Mouse (Mus musculus) ES-E14 (cell line): ENCODE results near the gene Rps27a. TPM values are rescaled to one million over a fixed set of nuclear protein-coding genes. Genes with fewer than 3 reads are reported as not detected.
A peak's percentile ranks its signal among the peaks of the same experiment; 100 is the strongest.

Source experiments
- DNase-seq: peaks from one replicate; pipeline ENCODE4 v3.0.0-alpha.2; 2013; ENCODE audit warnings: low read depth, low spot score
- H3K27ac ChIP-seq: 2 replicates; pipeline ENCODE4 v1.5.1; 2012; ENCODE audit warnings: low read depth, mild to moderate bottlenecking, low read length, moderate library complexity, mixed read lengths; ENCODE audit not compliant: poor library complexity, insufficient read depth, severe bottlenecking
- H3K36me3 ChIP-seq: 2 replicates; pipeline ENCODE4 v1.6.1; 2012; ENCODE audit warnings: mild to moderate bottlenecking, low read length, moderate library complexity, mixed read lengths; ENCODE audit not compliant: control insufficient read depth, poor library complexity, insufficient read depth, severe bottlenecking
- H3K4me1 ChIP-seq, 2 experiments: fragments of 150-350 bp in 1 of 2; sonication (generic) in 1 of 2; 2 replicates each; pipeline ENCODE4 v1.6.1; 2012; ENCODE audit warnings: low read length in 2 of 2, mild to moderate bottlenecking in 1 of 2, mixed read lengths in 1 of 2; ENCODE audit not compliant: control insufficient read depth in 2 of 2, insufficient read depth in 2 of 2, poor library complexity in 1 of 2
- H3K4me3 ChIP-seq, 2 experiments: fragments of 150-350 bp in 1 of 2; sonication (generic) in 1 of 2; 2 replicates each; pipeline ENCODE4 v1.5.1; 2012; ENCODE audit warnings: low read length in 2 of 2, low read depth in 1 of 2, mild to moderate bottlenecking in 1 of 2, mixed read lengths in 1 of 2; ENCODE audit not compliant: insufficient read depth in 1 of 2, poor library complexity in 1 of 2, severe bottlenecking in 1 of 2
- H3K9ac ChIP-seq: 2 replicates; pipeline ENCODE4 v1.6.1; 2012; ENCODE audit warnings: low read depth, mild to moderate bottlenecking, low read length, mixed read lengths; ENCODE audit not compliant: poor library complexity, insufficient read depth, severe bottlenecking
- H3K9me3 ChIP-seq: fragments of 150-350 bp; sonication (generic); 2 replicates; pipeline ENCODE4 v1.6.1; 2012; ENCODE audit warnings: low read depth, mild to moderate bottlenecking, low read length; ENCODE audit not compliant: control insufficient read depth, insufficient read depth
- CHD2 ChIP-seq: IDR thresholded peaks from 2 replicates; pipeline ENCODE4 v1.6.1; 2014; ENCODE audit warnings: mild to moderate bottlenecking, low read depth, low read length, inconsistent platforms
- HCFC1 ChIP-seq: IDR thresholded peaks from 2 replicates; pipeline ENCODE4 v1.6.1; 2012; ENCODE audit warnings: low read length, inconsistent platforms, borderline replicate concordance; ENCODE audit not compliant: insufficient read depth
- MAFK ChIP-seq: IDR thresholded peaks from 2 replicates; pipeline ENCODE4 v1.6.1; 2014; ENCODE audit warnings: mild to moderate bottlenecking, low read depth, low read length, inconsistent platforms; ENCODE audit not compliant: insufficient read depth
- ZC3H11A ChIP-seq: IDR thresholded peaks from 2 replicates; pipeline ENCODE4 v1.6.1; 2012; ENCODE audit warnings: low read depth, mild to moderate bottlenecking, inconsistent platforms, low read length, borderline replicate concordance
- ZNF384 ChIP-seq: IDR thresholded peaks from 2 replicates; pipeline ENCODE4 v1.6.1; 2012; ENCODE audit warnings: low read depth, low read length, inconsistent platforms
- in situ Hi-C, 2 experiments: fragments of 600-800 bp; cut with MboI; formaldehyde crosslinking; loops; one replicate each; pipeline ENCODE4 v1.15.1; 2025; ENCODE audit warnings: low sequenced_read_pairs in 2 of 2, inconsistent platforms in 1 of 2; ENCODE audit not compliant: unreplicated experiment in 2 of 2
- total RNA-seq: library from RNA; depleted of rRNA; stranded (reverse); fragments of 300-350 nt; gene quantifications from 2 replicates; pipeline ENCODE4 v1.2.3, GENCODE M21; 2012

The Rps27a gene
- total RNA-seq, 1 experiment = 1,218 TPM

DNA sequence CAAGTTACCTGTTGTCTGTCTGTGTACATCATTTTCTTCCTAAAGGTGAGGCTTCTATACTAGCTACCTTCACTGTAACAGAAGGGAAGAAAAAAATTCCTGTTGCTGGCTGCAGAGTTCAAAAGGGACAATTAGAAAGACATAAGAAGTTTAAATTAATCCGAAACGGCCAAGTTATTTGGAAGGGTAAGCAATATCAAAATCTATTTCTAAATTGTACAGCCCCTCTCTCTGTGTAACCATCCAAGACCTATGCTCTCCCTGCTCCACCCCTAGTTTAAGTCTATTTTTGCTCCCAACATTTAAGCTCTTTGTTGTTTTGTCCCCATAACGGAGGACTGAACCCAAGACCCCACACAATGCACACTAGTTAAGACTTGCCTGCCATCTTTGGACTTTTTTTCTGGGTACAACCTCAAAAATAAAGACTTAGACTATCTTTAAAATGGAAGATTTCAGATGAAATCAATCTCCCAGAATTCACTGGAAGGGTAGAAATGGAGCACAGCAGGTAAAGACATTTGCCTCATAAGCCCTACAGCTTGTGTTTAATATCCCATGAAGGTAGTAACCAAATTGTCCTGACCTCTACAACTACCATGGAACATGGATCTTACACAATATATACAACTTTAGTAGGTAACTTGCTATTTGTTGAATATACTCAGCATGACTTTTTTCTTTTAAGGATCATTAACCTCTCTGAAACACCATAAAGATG, 3.5 kb downstream of the Rps27a start:
- H3K36me3 ChIP-seq = peaks cover 17% of the 10 kb centered on the region
- in situ Hi-C loops = no loop called here

GRCm38 (mm10) chr11:29538201-29538600, 9.7 kb downstream of the Rps27a start:
- in situ Hi-C loops = no loop called here
- Histone ChIP-seq H3K36me3 (peaks cover 10% of the 10 kb centered on the region), H3K9ac (no peak overlapping the region), H3K4me1 (no peaks in the 10 kb centered on the region), H3K9me3 (no peaks in the 10 kb centered on the region), H3K27ac (no peak overlapping the region), H3K4me3 (no peak overlapping the region)
- no peak for DNase-seq
- TF ChIP-seq ZNF384 = no peak
- no peak for TF ChIP-seq HCFC1
- no peak for TF ChIP-seq CHD2
- TF ChIP-seq MAFK = no peak
- no peak for TF ChIP-seq ZC3H11A

More for the DNA sequence above, 3.5 kb downstream of the Rps27a start:
- Histone ChIP-seq H3K4me1 (no peaks in the 10 kb centered on the region), H3K4me3 (no peak overlapping the region), H3K27ac (no peak overlapping the region; the same call in 1 of the 2 replicates), H3K9me3 (no peaks in the 10 kb centered on the region), H3K9ac (no peak overlapping the region)
- TF ChIP-seq ZNF384 = no peak
- TF ChIP-seq CHD2 = peak; percentile 29; the same call in 1 of the 2 replicates
- DNase-seq = no peak

GRCm38 (mm10) chr11:29525988-29526794, 21.7 kb downstream of the Rps27a start, which contains the start of gene Mtif2:
Mtif2 (plus strand) TSS chr11:29526408.
- Histone ChIP-seq H3K36me3 (peaks cover 2% of the 10 kb centered on the region; the same call in 1 of the 2 replicates), H3K27ac (peak within 1 kb of the TSS; percentile 61), H3K4me1 (no peaks in the 10 kb centered on the region), H3K4me3 (peak within 1 kb of the TSS; percentile 80 to 83), H3K9ac (peak within 1 kb of the TSS; percentile 87), H3K9me3 (no peaks in the 10 kb centered on the region)
- DNase-seq = peak; percentile 79
- TF ChIP-seq CHD2 (no peak), ZNF384 (peak; percentile 55; the same call in 1 of the 2 replicates), MAFK (no peak), ZC3H11A (no peak), HCFC1 (peak; percentile 84)
- in situ Hi-C loops = no loop called here

- Histone ChIP-seq H3K36me3 (no peaks in the 10 kb centered on the region; the same call in 1 of the 2 replicates), H3K4me1 (no peaks in the 10 kb centered on the region), H3K9ac (peak within 1 kb of the TSS; percentile 75), H3K27ac (peak within 1 kb of the TSS; percentile 61), H3K4me3 (peak within 1 kb of the TSS; percentile 73 to 93), H3K9me3 (no peaks in the 10 kb centered on the region)
- in situ Hi-C loops = no loop called here
- TF ChIP-seq MAFK = no peak
- TF ChIP-seq ZNF384 = no peak
- TF ChIP-seq ZC3H11A = no peak
- no peak for TF ChIP-seq CHD2
- no peak for TF ChIP-seq HCFC1
- peak; percentile 94 for DNase-seq
These were observed 33.1 kb downstream of the Rps27a start, which contains the start of gene Prorsd1 for GRCm38 (mm10) chr11:29514682-29515412. Prorsd1 (minus strand) TSS chr11:29515033.
